Mouse (Mus musculus): ENCODE measurements at regions not wholly inside any gene's neighbourhood (a gene's known extent, or its start where the extent isn't known, plus 50 kb on each side); places are given as distances from the start of the nearest gene placed in this dataset.

GRCm38 (mm10) chr6:134329550-134330299 is 66.4 kb upstream of the Bcl2l14 start:
- 0 out of 2 replicates have a peak, but pooled peaks have one; percentile 34 for TF ChIP-seq ZNF384 (IDR thresholded peaks at IDR 0.05; ENCODE audit: low read depth, low read length)
- TF ChIP-seq MAFK (IDR thresholded peaks at IDR 0.05; ENCODE audit: insufficient read depth, low read depth, low read length): no peak
- no peak for TF ChIP-seq CHD2 (IDR thresholded peaks at IDR 0.05; ENCODE audit: low read depth, low read length)
- no peak for TF ChIP-seq HCFC1 (IDR thresholded peaks at IDR 0.05; ENCODE audit: borderline replicate concordance, insufficient read depth, low read length)
- no peak for TF ChIP-seq ZC3H11A (IDR thresholded peaks at IDR 0.05; ENCODE audit: borderline replicate concordance, low read depth, low read length)

Measured in ES-E14 (cell line).